Mouse (Mus musculus) layer of hippocampus, adult 18-20 months (tissue): ENCODE results near the gene Tmem131. TPM values are rescaled to one million over a fixed set of nuclear protein-coding genes. Genes with fewer than 3 reads are reported as not detected.

Experiments
- DNase-seq, 2 experiments: peaks; one replicate each; pipeline ENCODE4 v3.0.0; 2022; ENCODE audit warnings: low spot score in 2 of 2
- total RNA-seq, 2 experiments: library from RNA; stranded (reverse); gene quantifications; 2 replicates each; pipeline ENCODE4 v1.2.3; 2021

Tmem131 gene
- total RNA-seq, 2 experiments from 2014 or later, result 51.2 to 55.0 TPM

DNA sequence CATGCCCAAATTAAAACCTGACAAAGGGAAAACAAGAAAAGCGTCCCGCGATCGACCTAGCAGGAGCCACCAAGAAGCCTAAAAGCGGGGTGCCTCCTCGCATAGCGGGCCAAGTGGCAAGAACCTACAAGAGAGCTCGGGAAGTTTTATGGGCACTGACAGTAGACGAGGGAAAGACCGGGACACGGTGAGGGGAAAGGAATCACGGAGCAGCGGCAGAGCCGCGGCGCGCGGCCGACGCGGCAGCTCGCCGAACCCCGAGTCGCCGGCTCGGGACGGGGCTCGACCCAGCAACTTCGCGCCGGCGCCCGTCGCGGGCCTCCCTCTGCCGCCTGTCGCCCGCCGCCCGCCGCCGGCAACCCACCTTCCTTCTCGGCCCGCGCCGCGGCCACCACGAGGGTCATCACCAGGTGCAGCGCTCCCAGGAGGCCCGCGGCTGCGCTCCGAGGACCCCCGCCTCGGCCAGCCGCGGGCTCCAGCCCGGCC, 4.6 kb downstream of the Tmem131 start:
- no peak for DNase-seq

GRCm38 (mm10) chr1:36938348-36938747, 5.1 kb downstream of the Tmem131 start:
- no peak for DNase-seq

GRCm38 (mm10) chr1:36937648-36938047, 5.8 kb downstream of the Tmem131 start:
- no peak for DNase-seq

- no peak for DNase-seq
These were observed 6.5 kb downstream of the Tmem131 start for GRCm38 (mm10) chr1:36937015-36937414.

- no peak for DNase-seq
These were observed 6.9 kb downstream of the Tmem131 start for GRCm38 (mm10) chr1:36936567-36936966.

- no peak for DNase-seq
These were observed 8.7 kb downstream of the Tmem131 start for GRCm38 (mm10) chr1:36934778-36935177.

- no peak for DNase-seq
These were observed 9.4 kb downstream of the Tmem131 start for GRCm38 (mm10) chr1:36933965-36934585.

- no peak for DNase-seq
These were observed 11.2 kb downstream of the Tmem131 start for GRCm38 (mm10) chr1:36932231-36932630.

GRCm38 (mm10) chr1:36930911-36931310, 12.6 kb downstream of the Tmem131 start:
- DNase-seq, result no peak

GRCm38 (mm10) chr1:36929996-36930395, 13.5 kb downstream of the Tmem131 start:
- no peak for DNase-seq

DNA sequence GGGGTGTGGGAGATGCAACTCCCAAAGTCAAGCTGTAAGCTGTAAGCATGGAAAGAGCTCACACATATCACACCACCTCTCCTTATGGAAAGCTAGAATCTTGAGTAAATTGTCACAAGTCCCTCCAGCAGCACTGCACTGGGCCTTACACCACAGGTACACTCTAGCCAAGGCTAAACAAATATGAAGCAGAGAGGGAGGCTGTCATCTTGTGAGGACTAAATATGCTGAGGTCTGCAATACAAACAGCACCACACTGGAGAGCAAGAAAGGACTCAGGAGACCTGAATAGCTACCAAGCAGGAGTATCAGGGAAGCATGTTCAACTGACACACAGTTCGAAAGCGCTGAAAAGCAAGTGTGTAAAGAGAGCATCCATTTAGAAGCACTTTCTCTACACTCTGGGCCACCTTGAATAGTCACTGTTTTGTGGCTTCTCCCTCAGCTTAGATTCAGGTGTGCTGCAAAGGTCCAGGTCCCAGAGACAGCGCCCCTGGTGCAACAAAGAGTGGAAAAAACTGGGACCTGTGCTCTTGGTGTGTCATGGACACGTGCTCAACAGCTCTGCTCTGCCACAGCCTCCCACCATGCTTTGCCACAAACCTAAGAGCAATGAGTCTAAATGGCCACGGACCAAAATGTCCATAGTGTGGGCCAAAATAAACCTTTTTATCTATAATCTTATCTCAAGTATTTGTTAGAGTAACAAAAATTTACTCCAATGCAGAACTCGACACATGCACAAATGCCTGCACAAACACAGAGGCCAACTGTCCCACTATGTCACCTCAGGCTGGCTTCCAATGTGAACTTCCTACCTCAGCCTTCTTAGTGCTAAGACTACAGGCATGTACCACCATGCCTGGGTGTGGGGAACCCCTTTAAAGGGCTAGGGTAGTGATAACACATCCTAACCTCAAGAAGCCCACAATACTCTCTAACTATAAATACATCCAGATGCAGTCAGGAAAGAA, 14.8 kb downstream of the Tmem131 start:
- no peak for DNase-seq

- no peak for DNase-seq
These were observed 15.9 kb downstream of the Tmem131 start for GRCm38 (mm10) chr1:36927569-36927968.

DNA sequence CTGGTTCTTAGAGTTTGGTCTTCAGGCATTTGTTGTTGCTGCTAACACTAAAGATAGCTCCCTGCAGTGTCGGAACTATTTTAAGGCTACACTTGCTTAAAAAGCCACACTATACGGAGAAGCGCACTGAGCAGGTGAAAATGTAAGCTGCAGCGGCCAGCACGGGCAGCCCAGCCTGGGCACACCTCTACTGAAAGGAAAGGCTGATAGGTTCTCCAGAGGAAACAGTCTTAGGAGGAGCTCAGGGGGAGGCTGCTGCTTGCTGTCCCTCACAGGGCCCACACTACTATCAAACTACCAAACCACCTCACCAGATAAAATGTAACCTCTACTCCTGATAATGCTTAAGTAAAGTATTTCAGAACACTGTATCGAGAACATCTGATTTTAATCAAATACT, 16.7 kb downstream of the Tmem131 start:
- no peak for DNase-seq

DNA sequence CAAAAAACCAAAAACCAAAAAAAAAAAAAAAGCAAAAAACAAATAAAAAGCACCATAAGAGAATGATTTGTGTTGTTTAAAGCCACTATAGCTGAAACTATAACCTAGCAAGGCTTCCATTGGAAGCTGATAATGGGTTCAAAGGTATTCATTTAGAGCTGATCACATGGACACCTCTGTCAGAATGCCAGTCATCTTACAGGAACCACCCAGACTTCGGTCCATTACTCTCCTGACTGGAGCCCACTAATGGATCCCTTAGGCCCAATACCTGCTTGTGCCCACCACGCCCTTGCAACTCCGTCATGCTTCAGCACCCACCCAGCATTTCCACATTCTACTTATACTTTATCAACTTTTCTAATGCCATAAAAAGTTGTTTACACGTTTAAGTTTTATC, 17.2 kb downstream of the Tmem131 start:
- no peak for DNase-seq

GRCm38 (mm10) chr1:36925781-36926180, 17.7 kb downstream of the Tmem131 start:
- DNase-seq, result no peak

GRCm38 (mm10) chr1:36924853-36925252, 18.6 kb downstream of the Tmem131 start:
- no peak for DNase-seq

DNA sequence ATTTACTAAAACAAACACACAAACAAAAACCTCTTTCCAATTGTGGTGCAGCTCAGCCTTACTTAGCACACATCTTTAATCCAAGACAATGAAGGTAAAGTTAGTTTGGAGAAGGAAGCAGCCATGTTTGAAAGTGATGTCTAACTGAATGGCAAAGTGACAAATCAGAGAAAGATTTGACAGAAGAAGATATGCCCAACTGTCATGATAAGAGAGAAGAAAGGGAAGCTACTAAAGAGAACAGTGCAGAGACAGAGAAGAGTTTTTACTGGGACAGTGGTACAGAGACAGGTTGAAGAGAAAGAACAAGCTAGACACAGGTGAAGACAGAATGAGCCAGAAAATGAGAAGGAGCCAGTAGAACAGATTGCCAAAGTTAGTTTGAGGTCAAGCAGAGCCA, 19.6 kb downstream of the Tmem131 start:
- DNase-seq, result no peak

DNA sequence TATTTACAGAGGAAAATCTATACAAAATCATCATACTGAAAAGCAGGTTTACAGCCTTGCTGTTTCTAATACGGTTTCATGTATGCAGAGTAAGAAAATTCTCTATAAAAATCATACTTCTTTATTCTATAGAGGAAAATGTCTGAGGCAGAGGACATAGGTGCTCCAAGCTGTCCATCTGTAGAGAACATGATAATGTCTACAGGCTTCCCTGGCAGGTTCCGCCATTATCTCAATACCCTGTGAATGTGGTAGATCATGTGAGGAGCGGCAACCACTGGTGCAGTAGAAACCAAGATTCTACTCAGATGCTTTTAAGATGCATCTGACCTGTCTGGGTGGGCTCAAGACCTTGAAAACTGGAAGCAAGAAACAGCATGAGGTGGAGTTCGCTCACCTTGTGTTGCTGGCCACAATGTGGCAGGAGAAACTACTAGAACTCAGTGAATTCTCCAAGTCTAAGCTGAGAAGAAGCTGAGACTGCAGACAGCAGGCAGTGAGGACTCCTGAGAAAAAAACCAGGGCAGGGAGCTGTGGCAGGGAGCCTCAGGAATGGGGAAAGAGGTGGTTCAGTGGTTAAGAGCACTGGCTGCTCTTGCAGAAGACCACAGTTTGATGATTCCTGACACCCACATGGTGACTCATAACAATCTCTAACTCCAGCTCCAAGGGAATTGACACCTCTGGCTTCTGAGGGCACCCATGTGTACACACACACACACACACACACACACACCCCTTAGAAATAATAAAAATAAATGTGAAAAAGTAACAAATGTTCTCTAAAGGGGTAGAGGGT, 20.6 kb downstream of the Tmem131 start:
- no peak for DNase-seq

- no peak for DNase-seq
These were observed 21.7 kb downstream of the Tmem131 start for GRCm38 (mm10) chr1:36921614-36922393.

DNA sequence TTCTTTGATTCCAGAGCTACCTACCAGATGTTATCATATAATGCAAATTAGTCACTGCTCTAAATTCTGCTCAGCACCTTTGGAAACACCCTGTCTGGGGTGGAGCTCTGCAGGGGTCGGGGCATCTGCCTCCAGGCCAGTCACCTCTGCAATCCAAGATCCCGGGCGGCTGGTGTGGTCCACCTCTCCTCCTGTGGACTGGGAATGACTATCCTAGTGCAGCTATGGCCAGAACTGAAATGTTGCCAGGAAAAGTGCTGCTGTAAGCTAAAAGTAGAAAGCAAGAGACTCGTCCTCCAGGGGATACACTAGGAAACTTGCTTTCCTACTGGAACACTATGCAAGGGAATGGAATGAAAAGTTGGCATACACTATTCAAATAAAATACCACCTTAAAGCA, 22.7 kb downstream of the Tmem131 start:
- DNase-seq, result no peak
